Mouse (Mus musculus) neural tube, embryonic 11.5 days (tissue): ENCODE results near the gene Trim25. TPM values are rescaled to one million over a fixed set of nuclear protein-coding genes. Genes with fewer than 3 reads are reported as not detected.

Experiments
- ATAC-seq: fragments of 200-750 bp; cut with Nextera tagmentation; 2 replicates; pipeline ENCODE4 v1.8.0; 2017; ENCODE audit warnings: moderate number of reproducible peaks, mild to moderate bottlenecking, moderate TSS enrichment, moderate library complexity; ENCODE audit not compliant: insufficient read depth, low FRiP score, low TSS enrichment
- DNase-seq: peaks from one replicate; pipeline ENCODE4 v3.0.0-alpha.2; 2015; ENCODE audit warnings: low spot score
- H3K27ac ChIP-seq: fragments of 300-500 bp; sonication (generic); 2 replicates; pipeline ENCODE4 v1.5.1; 2014; ENCODE audit warnings: low read depth, mild to moderate bottlenecking, low read length
- H3K27me3 ChIP-seq: fragments of 300-500 bp; sonication (generic); 2 replicates; pipeline ENCODE4 v1.6.1; 2014; ENCODE audit warnings: mild to moderate bottlenecking, low read length, mixed read lengths; ENCODE audit not compliant: control insufficient read depth, insufficient read depth
- H3K36me3 ChIP-seq: fragments of 300-500 bp; sonication (generic); 2 replicates; pipeline ENCODE4 v1.6.1; 2014; ENCODE audit warnings: mild to moderate bottlenecking, low read length, moderate library complexity, mixed read lengths; ENCODE audit not compliant: control insufficient read depth, insufficient read depth
- H3K4me1 ChIP-seq: fragments of 300-500 bp; sonication (generic); 2 replicates; pipeline ENCODE4 v1.6.1; 2014; ENCODE audit warnings: low read length, mixed read lengths; ENCODE audit not compliant: control insufficient read depth, insufficient read depth
- H3K4me2 ChIP-seq: fragments of 300-500 bp; sonication (generic); 2 replicates; pipeline ENCODE4 v1.6.1; 2014; ENCODE audit warnings: low read depth, mild to moderate bottlenecking, moderate library complexity
- H3K4me3 ChIP-seq: fragments of 300-500 bp; sonication (generic); 2 replicates; pipeline ENCODE4 v1.5.1; 2014; ENCODE audit warnings: low read depth, low read length
- H3K9ac ChIP-seq: fragments of 300-500 bp; sonication (generic); 2 replicates; pipeline ENCODE4 v1.6.1; 2014; ENCODE audit warnings: mild to moderate bottlenecking, low read length
- H3K9me3 ChIP-seq: fragments of 300-500 bp; sonication (generic); 2 replicates; pipeline ENCODE4 v1.6.1; 2016; ENCODE audit warnings: low read length; ENCODE audit not compliant: control insufficient read depth
- WGBS: fragments of 180-500 bp; shearing (Covaris S2); extraction: QIAGEN DNeasy Blood & Tissue Kit; methylation state at CpG from one replicate; pipeline ENCODE4 v1.1.7; 2014; 5-methylcytosine and 5-hydroxymethylcytosine counted together
- polyA plus RNA-seq: library from polyadenylated mRNA; unstranded; fragments of >200 nt; fragmentation: Nextera tagmentation; extraction: Ambion mirVana; gene quantifications from 2 replicates; pipeline ENCODE4 v1.2.1, GENCODE M21; 2014

Trim25 gene
- polyA plus RNA-seq, 1 experiment from 2014 or later: 2.5 TPM

GRCm38 (mm10) chr11:89024181-89024881 is 25.2 kb downstream of the Trim25 start:
- WGBS: 75% methylated on average over 11 of the region's 11 CpGs
- Histone ChIP-seq H3K4me1 (no peaks in the 10 kb centered on the region), H3K36me3 (no peaks in the 10 kb centered on the region), H3K27ac (no peak overlapping the region), H3K4me2 (no peak overlapping the region), H3K9ac (no peak overlapping the region), H3K9me3 (no peaks in the 10 kb centered on the region), H3K27me3 (no peaks in the 10 kb centered on the region), H3K4me3 (no peak overlapping the region)
- peak; percentile 26 for DNase-seq
- no peak for ATAC-seq

- ATAC-seq (no peak), DNase-seq (no peak)
- Histone ChIP-seq H3K9ac (no peak overlapping the region), H3K36me3 (no peaks in the 10 kb centered on the region), H3K9me3 (no peaks in the 10 kb centered on the region), H3K4me1 (no peaks in the 10 kb centered on the region), H3K4me2 (no peak overlapping the region), H3K27me3 (no peaks in the 10 kb centered on the region), H3K27ac (no peak overlapping the region), H3K4me3 (no peak overlapping the region)
- 85% methylated on average over 3 of the region's 3 CpGs for WGBS
Measured at GRCm38 (mm10) chr11:89025603-89026002, 26.4 kb downstream of the Trim25 start.

- ATAC-seq (no peak), DNase-seq (no peak)
- Histone ChIP-seq H3K9me3 (no peaks in the 10 kb centered on the region), H3K4me1 (no peaks in the 10 kb centered on the region), H3K27me3 (no peaks in the 10 kb centered on the region), H3K4me3 (no peak overlapping the region), H3K9ac (no peak overlapping the region), H3K27ac (no peak overlapping the region), H3K36me3 (no peaks in the 10 kb centered on the region), H3K4me2 (no peak overlapping the region)
- 94% methylated on average over 3 of the region's 3 CpGs for WGBS
Measured at GRCm38 (mm10) chr11:89026117-89026516, 26.9 kb downstream of the Trim25 start.

DNA sequence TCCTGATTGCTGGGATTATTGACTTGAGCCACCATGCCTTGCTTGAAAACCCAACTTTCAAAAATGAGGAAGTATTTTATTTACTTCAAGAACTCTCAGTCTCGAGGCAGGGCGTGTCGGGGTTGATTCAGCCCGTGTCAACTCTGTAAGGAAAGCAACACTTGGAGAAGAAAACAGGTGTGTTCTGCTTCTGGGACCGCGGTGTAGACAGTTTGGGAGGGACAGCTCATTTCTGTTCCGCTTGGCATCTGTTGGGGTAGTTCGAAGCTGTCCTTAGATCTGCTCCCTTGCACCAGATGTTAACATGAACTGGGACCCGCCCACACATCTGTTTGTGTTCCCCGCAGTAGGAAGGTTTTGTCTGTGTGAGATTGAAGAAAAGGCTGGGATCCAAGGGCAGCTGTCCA is 28.8 kb downstream of the Trim25 start:
- no peak overlapping the region for H3K9ac ChIP-seq
- ATAC-seq: no peak
- WGBS: 68% methylated on average over 10 of the region's 10 CpGs
- no peak overlapping the region for H3K27ac ChIP-seq
- H3K36me3 ChIP-seq: no peaks in the 10 kb centered on the region
- DNase-seq: no peak
- no peak overlapping the region for H3K4me2 ChIP-seq
- H3K27me3 ChIP-seq: no peaks in the 10 kb centered on the region
- no peaks in the 10 kb centered on the region for H3K4me1 ChIP-seq
- H3K9me3 ChIP-seq: no peaks in the 10 kb centered on the region
- no peak overlapping the region for H3K4me3 ChIP-seq

DNA sequence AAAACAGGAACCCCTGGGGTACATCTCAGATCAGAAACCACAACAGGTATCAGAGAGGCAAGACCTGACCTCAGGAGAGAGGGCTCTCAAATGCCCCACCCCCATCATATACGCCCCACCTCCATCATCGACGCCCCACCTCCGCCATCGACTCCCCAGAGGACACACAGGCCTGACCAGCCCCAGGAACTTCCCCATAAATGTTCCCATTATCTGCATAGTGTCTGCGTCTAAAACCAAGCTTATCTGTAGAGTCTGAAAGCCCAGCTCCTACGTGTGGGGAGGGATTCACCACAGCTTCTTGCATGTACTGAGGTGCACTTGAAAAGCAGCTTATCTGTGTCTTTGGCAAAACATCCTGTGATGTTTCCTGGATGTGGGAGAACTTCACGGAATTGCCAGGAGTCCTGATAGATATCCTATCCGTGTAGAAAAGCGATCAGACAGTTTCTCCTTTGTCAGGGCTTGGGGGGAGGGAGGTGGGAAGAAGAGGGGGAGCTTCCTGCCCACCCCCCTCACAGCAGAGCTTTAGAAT is 29.8 kb downstream of the Trim25 start:
- Histone ChIP-seq H3K4me1 (no peaks in the 10 kb centered on the region), H3K36me3 (no peaks in the 10 kb centered on the region), H3K27ac (no peak overlapping the region), H3K27me3 (no peaks in the 10 kb centered on the region), H3K4me2 (no peak overlapping the region), H3K9me3 (no peaks in the 10 kb centered on the region), H3K9ac (no peak overlapping the region), H3K4me3 (no peak overlapping the region)
- WGBS: 66% methylated on average over 10 of the region's 10 CpGs
- no peak for DNase-seq
- no peak for ATAC-seq

GRCm38 (mm10) chr11:89030552-89030951 is 31.4 kb downstream of the Trim25 start:
- H3K27me3 ChIP-seq: no peaks in the 10 kb centered on the region
- 77% methylated on average over 6 of the region's 6 CpGs for WGBS
- H3K27ac ChIP-seq: no peak overlapping the region
- H3K4me3 ChIP-seq: no peak overlapping the region
- no peaks in the 10 kb centered on the region for H3K4me1 ChIP-seq
- no peaks in the 10 kb centered on the region for H3K9me3 ChIP-seq
- no peak overlapping the region for H3K9ac ChIP-seq
- no peaks in the 10 kb centered on the region for H3K36me3 ChIP-seq
- DNase-seq: no peak
- H3K4me2 ChIP-seq: no peak overlapping the region
- ATAC-seq: no peak

DNA sequence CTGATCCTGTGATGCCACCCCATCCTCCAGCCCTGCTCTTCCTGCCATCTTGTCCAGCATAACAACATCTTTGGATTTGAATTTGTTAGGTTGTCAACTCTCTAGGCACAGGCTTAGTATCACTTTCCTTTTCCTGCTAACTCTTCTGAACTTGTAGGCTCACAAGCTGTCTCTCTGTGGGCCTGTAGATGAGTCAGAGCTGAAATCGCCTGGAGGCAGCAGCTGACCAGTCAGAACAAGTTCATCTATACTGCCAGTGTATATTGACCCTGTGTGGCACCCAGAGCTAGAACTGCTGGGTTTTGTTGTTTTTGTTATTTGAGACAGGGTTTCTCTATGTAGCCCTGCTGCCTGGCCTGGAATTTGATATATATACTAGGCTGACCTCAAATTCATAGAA is 32.0 kb downstream of the Trim25 start:
- Histone ChIP-seq H3K4me2 (no peak overlapping the region), H3K36me3 (no peaks in the 10 kb centered on the region), H3K4me3 (no peak overlapping the region), H3K9me3 (no peaks in the 10 kb centered on the region), H3K4me1 (no peaks in the 10 kb centered on the region), H3K27ac (no peak overlapping the region), H3K9ac (no peak overlapping the region), H3K27me3 (no peaks in the 10 kb centered on the region)
- WGBS: 67% methylated on average over 1 of the region's 1 CpGs
- DNase-seq: no peak
- ATAC-seq: no peak

GRCm38 (mm10) chr11:89034592-89034991 is 35.4 kb downstream of the Trim25 start:
- H3K9ac ChIP-seq: no peak overlapping the region
- no peaks in the 10 kb centered on the region for H3K9me3 ChIP-seq
- H3K36me3 ChIP-seq: no peaks in the 10 kb centered on the region
- no peaks in the 10 kb centered on the region for H3K27me3 ChIP-seq
- DNase-seq: no peak
- no peaks in the 10 kb centered on the region for H3K4me1 ChIP-seq
- no peak for ATAC-seq
- no peak overlapping the region for H3K27ac ChIP-seq
- H3K4me3 ChIP-seq: no peak overlapping the region
- no peak overlapping the region for H3K4me2 ChIP-seq

GRCm38 (mm10) chr11:89035552-89035951 is 36.4 kb downstream of the Trim25 start:
- Histone ChIP-seq H3K27me3 (no peaks in the 10 kb centered on the region), H3K9ac (no peak overlapping the region), H3K4me3 (no peak overlapping the region), H3K4me1 (no peaks in the 10 kb centered on the region), H3K27ac (no peak overlapping the region), H3K36me3 (peaks cover 2% of the 10 kb centered on the region; the same call in 1 of the 2 replicates), H3K4me2 (no peak overlapping the region), H3K9me3 (no peaks in the 10 kb centered on the region)
- ATAC-seq: no peak
- 86% methylated on average over 3 of the region's 3 CpGs for WGBS
- DNase-seq: no peak
